Mouse (Mus musculus) CH12F3 (cell line): ENCODE measurements at regions not wholly inside any gene's neighbourhood (a gene's known extent, or its start where the extent isn't known, plus 50 kb on each side); places are given as distances from the start of the nearest gene placed in this dataset.

ENCODE experiments used
- in situ Hi-C: fragments of 300-500 bp; cut with MboI; formaldehyde crosslinking; loops from 2 replicates; pipeline ENCODE4 v1.14.3; 2020; ENCODE audit warnings: low sequenced_read_pairs

- in situ Hi-C loops, result no loop called here
Measured at GRCm38 (mm10) chr10:26434586-26434985, 58.8 kb upstream of the L3mbtl3 start.

GRCm38 (mm10) chr10:26440720-26441119 lies 64.9 kb upstream of the L3mbtl3 start:
- in situ Hi-C loops, result no loop called here

- in situ Hi-C loops, result loop anchor here (25.0 kb wide), 1 partner anchor 403 kb away; no protein-coding TSS in a partner anchor
Measured at GRCm38 (mm10) chr10:26484311-26484710, 108.5 kb upstream of the L3mbtl3 start.

GRCm38 (mm10) chr10:26491351-26491750 lies 115.6 kb upstream of the L3mbtl3 start:
- in situ Hi-C loops, result loop anchor here (25.0 kb wide), 1 partner anchor 396 kb away; no protein-coding TSS in a partner anchor

- in situ Hi-C loops, result loop anchor here (25.0 kb wide), 1 partner anchor 395 kb away; no protein-coding TSS in a partner anchor
Measured at GRCm38 (mm10) chr10:26492146-26492545, 116.4 kb upstream of the L3mbtl3 start.

GRCm38 (mm10) chr10:26492856-26493484 lies 117.2 kb upstream of the L3mbtl3 start:
- in situ Hi-C loops, result loop anchor here (25.0 kb wide), 1 partner anchor 394 kb away; no protein-coding TSS in a partner anchor

GRCm38 (mm10) chr10:26493801-26494200 lies 118.0 kb upstream of the L3mbtl3 start:
- in situ Hi-C loops, result loop anchor here (25.0 kb wide), 1 partner anchor 394 kb away; no protein-coding TSS in a partner anchor

- in situ Hi-C loops, result loop anchor here (25.0 kb wide), 1 partner anchor 393 kb away; no protein-coding TSS in a partner anchor
Measured at GRCm38 (mm10) chr10:26494380-26494781, 118.6 kb upstream of the L3mbtl3 start.

GRCm38 (mm10) chr10:26500265-26500935 lies 124.6 kb upstream of the L3mbtl3 start:
- in situ Hi-C loops, result no loop called here

- in situ Hi-C loops, result no loop called here
Measured at GRCm38 (mm10) chr10:26520879-26521278, 145.1 kb upstream of the L3mbtl3 start.

GRCm38 (mm10) chr10:26525848-26526546 lies 150.2 kb upstream of the L3mbtl3 start:
- in situ Hi-C loops, result no loop called here

- in situ Hi-C loops, result no loop called here
Measured at GRCm38 (mm10) chr10:26540189-26540588, 164.4 kb upstream of the L3mbtl3 start.

- in situ Hi-C loops, result no loop called here
Measured at GRCm38 (mm10) chr10:26544061-26544460, 168.3 kb upstream of the L3mbtl3 start.

GRCm38 (mm10) chr10:26544796-26545195 lies 169.0 kb upstream of the L3mbtl3 start:
- in situ Hi-C loops, result no loop called here

- in situ Hi-C loops, result no loop called here
Measured at GRCm38 (mm10) chr10:26556246-26556645, 180.5 kb upstream of the L3mbtl3 start.

- in situ Hi-C loops, result no loop called here
Measured at GRCm38 (mm10) chr10:26558118-26558517, 182.3 kb upstream of the L3mbtl3 start.

GRCm38 (mm10) chr10:26559323-26559722 lies 183.6 kb upstream of the L3mbtl3 start:
- in situ Hi-C loops, result no loop called here

GRCm38 (mm10) chr10:26560456-26560855 lies 184.7 kb upstream of the L3mbtl3 start:
- in situ Hi-C loops, result no loop called here

- in situ Hi-C loops, result no loop called here
Measured at GRCm38 (mm10) chr10:26564462-26564861, 188.7 kb upstream of the L3mbtl3 start.

- in situ Hi-C loops, result no loop called here
Measured at GRCm38 (mm10) chr10:26567613-26568012, 185.6 kb upstream of the Arhgap18 start.

- in situ Hi-C loops, result no loop called here
Measured at GRCm38 (mm10) chr10:26570468-26570867, 182.8 kb upstream of the Arhgap18 start.
